Mouse (Mus musculus) right cerebral cortex, postnatal 10 days (tissue): Measurements from ENCODE around the gene Syne4.

Experiments
- DNase-seq, 2 experiments: peaks; one replicate each; pipeline ENCODE4 v3.0.0; 2021; ENCODE audit warnings: low spot score in 2 of 2

Syne4 gene

DNA sequence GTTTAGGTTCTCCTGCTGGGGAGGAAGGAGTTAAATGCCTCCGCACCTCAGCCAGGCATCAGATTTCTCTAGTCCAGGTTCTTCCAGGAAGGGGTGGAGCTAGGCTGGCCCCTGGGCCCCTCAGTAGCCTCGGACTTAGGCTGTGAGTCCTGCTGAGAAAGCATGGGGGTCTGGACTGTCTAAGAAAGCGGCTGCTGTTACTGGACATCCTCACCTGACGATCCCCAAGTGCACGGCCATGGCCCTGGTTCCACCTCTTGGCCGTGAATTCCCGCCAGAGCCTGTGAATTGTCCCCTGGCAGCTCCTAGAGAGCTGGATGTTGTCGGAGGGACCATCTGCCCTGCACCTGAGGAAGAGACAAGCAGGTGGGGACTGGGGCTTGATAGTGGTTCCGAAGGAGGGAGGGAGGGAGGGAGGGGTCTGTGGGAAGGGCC is at the start of gene Syne4:
TSS of gene Syne4 (plus strand) at position 87 of the 435 bp plus-strand sequence.
- DNase-seq = no peak

DNA sequence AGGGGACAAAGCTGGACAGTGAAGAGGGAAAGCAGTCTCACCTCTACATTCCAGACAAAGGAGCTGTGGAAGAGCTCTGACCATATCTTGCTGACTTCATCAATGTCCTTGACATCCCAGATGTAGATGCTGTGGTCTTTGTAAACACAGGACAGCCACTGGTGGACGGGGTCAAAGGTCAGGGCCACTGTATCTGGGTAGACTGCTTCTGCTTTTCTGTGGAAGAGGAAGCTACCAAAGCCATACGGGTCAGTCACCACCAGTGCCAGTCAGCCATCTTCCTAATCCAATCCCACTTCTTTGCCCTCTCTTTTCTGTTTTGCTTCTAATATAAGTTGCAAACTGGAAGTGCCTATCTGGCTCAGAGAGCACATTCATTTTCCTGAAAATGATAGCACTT is 49.6 kb upstream of the Syne4 start:
- DNase-seq = no peak

DNA sequence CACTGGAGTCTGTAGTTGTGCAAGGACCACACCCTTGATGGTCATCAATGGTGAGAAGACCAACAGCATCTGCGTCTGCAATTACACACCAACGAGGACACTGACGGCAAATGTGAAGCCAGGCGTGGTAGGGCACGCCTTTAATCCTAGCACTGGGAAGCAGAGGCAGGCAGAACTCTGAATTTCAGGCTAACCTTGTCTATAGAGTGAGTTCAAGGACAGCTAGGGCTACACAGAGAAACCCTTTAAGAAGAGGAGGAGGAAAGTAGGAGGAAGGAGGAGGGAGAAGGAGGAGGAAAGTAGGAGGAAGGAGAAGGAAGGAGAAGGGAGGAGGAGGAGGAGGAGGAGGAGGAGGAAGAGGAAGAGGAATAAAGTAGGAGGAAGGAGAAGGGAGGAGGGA is 49.1 kb upstream of the Syne4 start:
- DNase-seq = no peak

DNA sequence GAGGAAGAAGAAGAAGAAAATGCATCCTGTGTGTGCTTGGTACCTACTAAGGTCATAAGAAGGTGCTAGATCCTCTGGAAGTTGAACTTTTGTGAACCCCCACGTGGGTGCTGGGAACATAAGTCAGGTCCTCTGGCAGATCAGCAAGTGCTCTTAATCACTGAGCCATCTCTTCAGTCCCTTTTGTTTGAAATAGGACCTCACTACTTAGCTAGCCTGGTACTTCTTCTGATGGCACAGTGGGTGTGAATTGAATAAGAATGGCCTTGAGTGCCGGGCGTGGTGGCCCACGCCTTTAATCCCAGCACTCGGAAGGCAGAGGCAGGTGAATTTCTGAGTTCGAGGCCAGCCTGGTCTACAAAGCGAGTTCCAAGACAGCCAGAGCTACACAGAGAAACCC is 48.7 kb upstream of the Syne4 start:
- no peak for DNase-seq

DNA sequence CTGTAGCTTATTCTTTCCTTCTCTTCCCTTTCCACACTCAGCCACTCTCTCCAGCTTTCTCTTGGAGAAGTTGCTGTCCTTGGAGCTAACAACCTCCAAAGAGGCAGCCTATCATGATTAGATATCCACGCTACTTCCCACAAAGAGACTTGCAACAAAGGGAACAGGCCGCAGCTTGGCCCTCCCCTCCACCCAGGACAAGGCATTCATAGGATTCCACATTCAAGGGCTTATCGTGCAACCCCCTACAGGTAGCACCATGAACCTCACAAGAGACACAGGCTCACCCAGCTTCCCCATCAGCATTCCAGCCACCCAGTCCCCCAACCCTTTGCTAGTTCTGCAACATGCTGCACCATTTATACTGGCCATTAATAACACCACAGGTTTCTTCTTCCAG is 47.8 kb upstream of the Syne4 start:
- no peak for DNase-seq

DNA sequence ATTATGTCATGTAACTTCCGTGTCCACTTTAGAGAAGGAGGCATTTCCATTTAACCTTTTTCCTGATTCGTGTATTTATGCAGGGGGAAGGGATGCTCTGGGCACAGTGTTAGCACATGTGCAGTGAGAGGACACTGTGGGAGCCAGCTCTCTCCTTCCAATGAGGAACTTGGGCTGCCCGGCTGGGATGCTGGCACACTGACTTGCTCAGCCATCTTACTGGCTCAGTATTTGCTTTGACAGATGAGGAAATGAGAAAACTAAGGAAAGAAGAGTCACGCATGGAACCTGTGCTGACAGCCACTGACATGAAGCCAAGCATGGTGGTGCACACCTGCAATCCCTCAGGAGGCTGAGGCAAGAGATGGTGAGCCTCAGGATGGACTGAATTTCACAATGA is 45.0 kb upstream of the Syne4 start:
- DNase-seq = no peak

DNA sequence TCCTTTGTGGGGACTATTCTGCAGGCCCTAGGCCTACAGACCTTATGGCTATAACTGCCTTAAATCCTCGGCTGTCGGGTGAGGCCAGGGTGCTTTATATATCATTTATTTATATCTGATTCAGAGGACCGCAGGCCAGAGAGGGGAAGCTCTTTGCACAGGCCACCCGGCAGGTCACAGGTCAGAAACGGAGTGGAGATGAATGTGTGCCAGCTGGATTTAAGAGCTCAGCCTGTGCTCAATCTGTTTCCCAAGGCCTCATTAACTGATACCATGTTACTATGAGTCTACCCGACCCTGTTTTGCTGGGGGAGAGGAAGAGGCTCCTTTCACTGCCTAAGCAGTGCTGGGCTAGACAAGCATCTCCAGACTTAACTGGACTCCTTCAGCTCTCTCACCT is 40.2 kb upstream of the Syne4 start:
- DNase-seq = no peak

DNA sequence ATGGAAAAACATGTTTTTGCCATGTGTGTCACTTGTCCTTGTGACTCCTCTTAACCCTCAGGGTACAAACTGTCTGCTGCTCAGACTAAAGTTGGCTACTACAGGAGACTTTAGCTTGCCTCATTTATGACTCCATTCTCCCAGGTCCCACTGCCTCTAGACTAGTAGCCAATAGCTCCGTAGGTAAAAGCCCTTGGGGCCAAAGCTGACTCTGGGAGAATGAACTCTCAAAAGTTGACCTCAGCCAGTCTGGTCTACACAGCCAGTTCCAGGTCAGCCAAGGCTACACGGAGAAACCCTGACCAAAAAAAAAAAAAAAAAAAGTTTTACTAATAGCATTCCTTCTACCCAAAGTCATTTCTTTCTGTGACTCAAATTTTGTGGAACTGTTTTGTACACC is 35.7 kb upstream of the Syne4 start:
- no peak for DNase-seq

DNA sequence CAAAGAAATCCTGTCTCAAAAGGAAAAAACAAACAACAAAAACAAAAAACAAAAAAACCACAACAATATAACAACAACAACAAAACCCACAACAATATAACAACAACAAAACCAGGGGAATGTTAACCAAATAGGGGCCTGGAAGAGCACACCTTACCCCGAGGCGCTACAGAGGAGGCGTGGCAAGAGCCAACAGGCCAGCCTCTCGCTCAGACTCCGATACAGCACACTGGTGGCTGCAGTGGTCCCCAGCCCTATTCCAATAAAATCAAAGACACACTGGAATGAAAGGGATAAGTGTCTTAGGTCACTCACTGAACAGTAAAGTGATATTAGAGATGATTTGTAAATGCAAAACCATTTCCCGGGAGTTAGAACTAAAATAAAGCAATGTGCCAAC is 35.1 kb upstream of the Syne4 start:
- no peak for DNase-seq

DNA sequence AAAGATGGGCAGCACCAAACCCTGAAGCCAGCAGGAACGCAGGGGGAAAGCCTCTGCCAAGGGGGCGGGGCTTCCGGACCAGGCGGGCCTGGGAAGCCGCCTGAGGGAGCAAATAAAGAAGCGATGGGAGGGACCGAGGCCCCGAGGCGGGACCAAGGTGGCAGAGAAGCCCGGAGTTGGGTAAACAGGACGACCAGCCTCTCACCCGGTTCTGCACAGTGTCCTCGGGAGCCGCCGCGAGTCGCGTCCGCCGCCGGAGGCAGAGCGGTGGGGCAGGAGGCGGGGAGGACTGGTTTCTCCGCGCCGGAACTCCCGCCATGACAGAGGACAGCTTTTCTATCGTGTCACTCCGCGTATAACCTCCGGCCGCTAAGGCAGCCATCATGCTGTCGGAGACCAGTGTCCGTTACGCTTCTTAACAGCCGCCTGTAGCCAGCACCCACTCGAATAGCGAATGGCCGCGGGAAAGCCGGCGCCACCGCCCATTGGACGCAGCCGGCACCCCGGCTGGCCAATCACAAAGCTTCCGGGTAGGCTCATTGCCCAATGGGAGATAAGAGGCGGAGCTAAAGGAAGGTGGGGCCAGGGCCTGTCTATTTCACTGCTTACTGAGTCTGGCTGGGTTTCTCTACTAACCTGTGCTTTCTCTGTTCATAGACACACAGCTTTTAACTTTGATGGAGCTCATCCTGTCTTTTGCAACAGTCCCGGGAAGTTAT is 34.5 kb upstream of the Syne4 start, which contains the start of the genes Thap8 and Wdr62:
TSS of gene Thap8 (plus strand) at position 144 of the 719 bp plus-strand sequence.
TSS of gene Wdr62 (minus strand) at position 469 of the 719 bp plus-strand sequence.
- DNase-seq = peak; percentile 94 to 95

DNA sequence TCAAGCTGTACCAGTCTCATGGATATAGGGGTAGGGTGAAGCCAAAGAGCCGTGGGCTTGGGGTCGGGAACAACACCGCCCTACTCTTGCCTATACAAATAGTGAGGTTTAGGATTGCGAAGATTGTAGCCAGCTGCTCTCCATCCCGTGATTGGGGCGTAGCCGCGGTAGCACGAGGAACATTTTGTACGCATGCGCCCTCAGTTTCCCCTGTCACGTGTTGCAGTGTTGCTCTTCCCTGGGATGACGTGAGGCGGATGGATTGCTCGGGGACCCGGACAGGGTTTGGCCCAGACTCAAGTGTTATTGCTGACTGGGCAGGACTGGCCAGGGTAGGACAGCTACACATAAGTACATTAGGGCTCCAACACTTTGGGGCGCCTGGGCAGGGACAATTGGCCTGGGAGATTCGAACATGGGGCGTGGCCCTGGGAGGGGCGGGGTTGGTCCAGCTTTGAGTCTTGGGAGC is 33.9 kb upstream of the Syne4 start:
- DNase-seq = peak; percentile 93 to 94

DNA sequence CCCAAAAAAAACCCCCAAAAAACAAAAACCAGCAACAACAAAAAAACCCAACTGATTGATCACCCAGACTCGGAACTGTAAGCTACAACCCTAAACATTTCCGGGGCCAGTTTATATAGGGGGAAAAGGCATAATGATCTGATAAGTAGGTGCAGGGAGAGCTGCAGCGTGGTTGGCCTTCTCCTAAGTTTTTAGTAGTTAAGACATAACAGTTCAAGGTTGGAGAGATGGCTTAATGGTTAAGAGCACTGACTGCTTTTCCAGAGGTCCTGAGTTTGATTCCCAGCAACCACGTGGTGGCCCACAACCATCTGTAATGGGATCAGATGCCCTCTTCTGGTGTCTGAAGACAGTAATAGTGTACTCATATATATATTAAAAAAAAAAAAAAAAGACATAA is 33.1 kb upstream of the Syne4 start:
- DNase-seq = no peak

DNA sequence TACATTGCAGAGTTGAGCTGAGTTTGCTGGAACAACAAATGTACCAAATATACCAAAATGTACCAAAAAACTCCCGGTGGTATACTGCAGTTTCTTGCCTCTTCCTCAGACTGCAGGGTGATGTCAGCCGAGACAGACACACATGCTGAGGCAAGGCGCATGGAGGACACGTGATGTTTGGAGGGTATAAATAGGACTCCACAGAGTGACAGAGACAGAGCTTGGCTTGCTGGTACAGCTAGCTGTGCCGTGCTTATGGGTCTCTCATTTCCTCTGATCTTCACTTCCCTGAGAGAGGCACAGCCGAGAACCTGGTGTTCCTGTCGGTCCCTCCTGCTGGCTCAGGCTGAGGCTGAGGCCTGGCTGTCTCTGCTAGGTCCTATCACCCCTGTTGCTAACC is 31.9 kb upstream of the Syne4 start:
- peak in 1 of 2 experiments; percentile 46 for DNase-seq

DNA sequence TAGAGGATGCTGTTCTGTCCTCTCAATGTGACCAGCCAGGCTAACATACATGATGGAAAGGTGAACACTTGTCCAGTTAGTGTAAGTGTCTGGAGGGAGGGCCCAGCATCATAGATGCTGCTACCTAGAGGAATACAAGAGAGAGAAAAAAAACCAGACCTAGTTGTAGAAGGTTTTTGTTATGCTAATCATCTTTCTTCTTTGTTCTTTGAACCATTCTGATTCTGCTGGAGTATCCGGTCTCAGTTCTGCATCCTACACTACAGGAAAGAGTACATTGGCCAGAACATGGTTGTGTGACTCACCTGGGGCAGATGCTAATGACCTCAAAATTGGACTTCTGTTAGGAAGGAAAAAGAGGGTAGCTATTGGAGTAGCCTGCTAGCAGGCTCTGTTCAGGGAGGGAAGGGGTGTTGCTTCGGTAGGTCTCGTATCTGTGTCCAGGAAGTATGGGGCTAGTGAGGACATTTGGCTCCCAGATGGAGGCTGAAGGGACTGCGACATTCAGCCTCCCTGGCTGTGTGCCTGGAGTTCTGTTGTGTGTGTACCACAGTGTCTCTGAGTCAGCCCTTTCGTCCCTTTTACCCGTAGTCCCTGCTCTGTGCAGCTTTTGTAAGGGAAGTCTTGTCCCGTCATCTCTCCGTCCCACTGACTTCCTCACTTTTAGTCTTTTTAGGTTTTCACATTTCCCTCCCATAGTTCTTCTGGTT is 27.8 kb upstream of the Syne4 start:
- peak; percentile 69 to 72 for DNase-seq

DNA sequence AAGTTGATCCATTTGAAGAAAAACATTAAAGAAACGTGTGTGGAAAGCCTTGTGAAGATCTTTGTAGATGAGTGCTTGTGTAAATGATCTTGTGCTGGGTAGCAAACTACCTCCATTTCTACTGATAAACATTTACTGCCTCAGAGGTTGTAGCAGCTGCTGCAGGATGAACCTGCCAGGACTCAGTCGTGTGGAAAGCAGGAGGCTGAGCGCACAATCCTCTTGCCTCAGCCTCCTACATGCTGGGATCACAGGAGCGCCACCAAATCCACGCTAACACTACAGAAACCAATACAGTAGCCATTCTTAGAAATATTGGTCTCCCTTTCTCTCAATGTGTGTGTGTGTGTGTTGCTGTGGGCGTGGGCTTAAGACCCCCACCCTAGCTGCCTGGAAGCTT is 26.6 kb upstream of the Syne4 start:
- no peak for DNase-seq

DNA sequence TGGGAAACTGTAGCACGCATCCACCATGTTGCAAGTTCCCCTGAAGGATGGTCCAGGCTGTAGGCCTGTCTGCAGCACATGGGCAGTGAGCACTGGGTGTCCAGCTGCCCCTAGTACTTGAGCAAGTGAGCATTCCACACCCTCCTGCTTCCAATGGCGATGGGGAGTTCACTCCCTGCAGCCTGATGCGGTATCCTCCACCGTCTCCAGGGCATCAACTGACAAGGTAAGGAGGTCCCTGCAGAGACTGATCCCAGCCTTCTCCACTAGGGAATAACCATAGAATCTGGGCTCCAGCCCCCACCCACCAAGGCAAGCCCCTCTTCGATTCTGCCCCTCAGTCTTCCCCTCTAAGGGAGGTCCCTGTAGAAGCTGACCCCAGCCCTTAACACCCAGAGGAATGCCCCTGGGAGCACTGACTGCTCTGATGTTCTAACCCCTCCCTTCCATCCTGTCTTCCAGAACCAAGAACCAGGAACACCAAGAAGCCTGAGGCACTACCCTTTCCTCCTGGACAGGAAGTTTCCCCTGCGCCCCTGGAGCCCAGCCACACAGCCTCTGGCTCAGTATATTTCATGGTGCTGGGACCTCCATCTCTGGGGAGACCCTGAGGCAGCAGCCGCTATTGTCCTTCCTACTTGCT is 25.4 kb upstream of the Syne4 start:
- no peak for DNase-seq

DNA sequence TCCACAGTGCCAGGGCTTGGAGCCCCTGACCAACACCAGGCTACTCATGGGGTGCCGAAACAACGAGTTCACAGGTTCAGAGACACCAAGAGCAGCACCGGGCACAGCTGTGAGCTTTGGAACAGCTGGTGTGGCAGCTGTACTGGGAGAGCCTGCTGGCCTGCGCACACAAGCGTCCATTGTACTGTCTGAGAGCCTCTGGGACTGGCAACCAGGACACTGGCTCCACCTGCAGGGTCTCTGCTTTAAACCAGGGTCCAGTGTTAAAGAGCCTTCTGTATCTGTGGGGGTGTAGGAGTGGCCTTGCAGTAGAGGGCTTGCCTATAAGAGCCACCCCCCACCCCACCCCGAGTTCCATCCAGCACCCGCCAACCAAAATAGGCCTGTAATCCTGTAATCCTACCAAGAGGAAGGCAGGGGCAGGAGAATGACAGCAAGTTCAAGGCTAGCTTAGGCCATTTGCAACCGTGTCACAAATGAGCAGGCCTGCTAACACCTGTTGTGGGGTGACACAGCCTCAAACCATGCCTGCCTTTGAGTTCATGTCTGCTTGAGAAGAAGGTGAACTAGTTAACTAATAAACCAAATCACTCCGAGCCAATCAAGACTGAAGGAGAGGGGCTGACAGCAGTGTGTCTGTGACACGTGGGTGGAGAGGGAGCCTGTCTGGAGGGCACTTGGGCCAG is 24.8 kb upstream of the Syne4 start:
- DNase-seq = peak; percentile 71 to 80

DNA sequence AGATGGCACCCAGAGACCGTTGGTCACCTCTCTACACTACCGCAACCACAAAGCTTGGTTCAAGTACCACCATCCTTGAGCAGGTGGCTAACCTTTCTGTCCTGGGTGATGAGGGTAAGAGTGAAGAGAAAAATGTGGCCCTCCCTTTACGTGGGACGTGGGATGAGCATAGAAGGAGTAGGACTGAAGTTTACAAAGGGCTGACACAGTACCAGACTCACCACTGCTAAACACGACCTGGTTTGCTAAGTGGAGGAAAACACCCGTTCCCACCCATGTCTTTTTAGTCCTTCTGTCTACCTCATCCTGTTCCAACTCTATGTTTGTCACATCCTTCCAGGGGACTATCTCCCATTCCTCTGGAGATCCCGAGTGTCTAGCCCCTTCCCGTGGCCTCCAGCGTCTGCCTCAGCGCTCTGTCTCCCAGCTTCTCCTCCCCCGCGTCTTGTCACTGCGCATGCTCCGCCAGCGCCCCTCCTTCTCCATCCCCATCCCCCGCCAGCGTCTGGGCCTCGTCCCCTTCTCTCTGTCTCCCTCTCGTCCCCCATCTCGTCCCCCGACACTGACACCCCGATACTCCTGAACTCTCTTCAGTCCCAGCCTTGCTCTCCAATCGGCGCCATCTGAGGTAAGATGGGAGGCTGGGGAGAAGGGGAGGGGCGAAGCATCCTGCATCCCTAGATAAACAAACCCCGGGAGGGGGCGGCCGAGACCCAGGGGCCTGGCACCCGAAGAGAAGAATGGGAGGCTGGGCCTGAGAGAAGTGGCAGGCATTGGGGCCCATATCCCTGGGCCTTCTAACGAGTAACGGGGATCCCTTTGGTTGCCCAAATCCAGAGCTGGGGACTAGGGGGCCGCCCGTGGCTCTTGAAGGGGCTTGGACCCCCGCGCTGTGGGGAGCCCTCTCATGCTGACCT is 23.1 kb upstream of the Syne4 start, which contains the start of gene Clip3:
TSS of gene Clip3 (plus strand) at position 514 of the 917 bp plus-strand sequence.
- DNase-seq = peak; percentile 94 to 95

DNA sequence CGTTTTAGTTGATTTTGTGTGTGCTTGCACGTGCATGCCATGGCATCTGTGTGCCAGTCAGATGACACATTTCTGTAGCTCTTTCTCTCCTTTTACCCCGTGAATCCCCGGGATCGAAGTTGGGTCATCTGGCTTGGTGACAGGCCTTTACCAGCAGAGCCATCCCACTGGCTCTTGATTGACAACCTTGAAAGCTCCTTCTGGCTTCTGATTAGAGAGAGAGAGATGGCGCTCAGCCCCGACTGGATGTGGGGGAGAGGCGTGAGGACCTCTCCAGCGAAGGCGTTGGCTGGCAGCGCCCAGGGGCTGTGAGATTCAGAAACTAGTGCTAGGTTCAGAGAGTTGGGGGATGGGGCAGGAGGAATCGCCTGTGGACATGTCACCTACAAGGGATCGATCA is 20.8 kb upstream of the Syne4 start:
- DNase-seq = peak; percentile 58 to 63

DNA sequence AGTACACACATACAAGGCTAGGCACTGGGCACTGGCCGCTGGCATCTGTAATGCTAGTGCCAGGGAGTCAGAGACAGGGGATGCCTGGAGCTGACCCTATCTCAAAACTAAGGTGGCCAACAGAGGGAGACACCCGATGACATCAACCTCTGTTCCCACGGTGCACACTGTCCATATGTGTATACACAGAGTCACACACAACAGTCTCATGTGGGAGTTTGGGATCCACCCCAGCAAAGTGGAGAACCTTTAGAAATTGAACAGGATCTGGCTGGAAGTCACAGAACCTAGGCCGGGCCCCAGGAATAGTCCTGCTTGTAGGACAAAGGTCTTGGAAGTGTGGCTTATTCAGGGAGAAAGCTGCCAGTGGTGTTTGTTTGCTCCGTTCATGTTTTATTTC is 20.3 kb upstream of the Syne4 start:
- DNase-seq = no peak

DNA sequence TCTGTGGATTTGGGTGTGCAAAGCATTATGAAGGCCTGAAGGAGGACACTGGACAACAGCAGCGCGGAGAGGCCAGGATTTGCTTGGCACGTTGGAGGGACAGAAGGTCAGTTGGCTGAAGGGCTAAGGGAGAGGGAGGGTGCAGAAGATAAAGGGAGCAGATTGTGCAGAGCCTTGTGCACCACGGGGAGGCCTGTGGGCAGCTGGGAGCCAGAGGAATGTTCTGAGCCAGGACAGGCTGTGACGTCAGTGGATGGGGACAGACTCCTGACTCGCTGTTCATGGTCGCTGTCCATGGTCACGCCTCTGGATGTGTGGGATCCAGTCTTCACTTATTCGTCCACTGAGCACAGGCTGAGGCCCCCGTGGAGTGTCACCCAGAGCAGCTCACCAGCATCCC is 19.5 kb upstream of the Syne4 start:
- DNase-seq = no peak
